In genomic region chr16:31099906-31100305, GRCm38 (mm10) we compare ENCODE assay signal across 16 mouse cellular contexts.
"Had no signal": no experiment of that assay in that cellular context is flagged by ENCODE, and none has a peak within 500 bp of the region (broad histone marks: within the 10 kb centered on the region; RNA-seq: fewer than 3 reads in every experiment).

No protein-coding gene starts in this region.

- H3K4me2 ChIP-seq: neural tube, embryonic 13.5 days; neural tube, embryonic 15.5 days; stomach, embryonic 15.5 days had no signal

- H3K9ac ChIP-seq: neural tube, embryonic 13.5 days; neural tube, embryonic 15.5 days; stomach, embryonic 15.5 days had no signal

- H3K9me3 ChIP-seq: neural tube, embryonic 13.5 days; neural tube, embryonic 15.5 days; stomach, embryonic 15.5 days had no signal

- H3K27ac ChIP-seq: neural tube, embryonic 13.5 days; neural tube, embryonic 15.5 days; stomach, embryonic 15.5 days; stomach, postnatal 0 days had no signal

- DNase-seq: retina, postnatal 1 day; right cerebral cortex, adult 18-20 months; right cerebral cortex, postnatal 14 days; right cerebral cortex, postnatal 25 days; right cerebral cortex, postnatal 4 days; spleen, adult 18-20 months; thymus, adult 18-20 months; thymus, adult 2 months; thymus, postnatal 14 days; thymus, postnatal 25 days; thymus, postnatal 36 days; thymus, postnatal 4 days had no signal

- H3K27me3 ChIP-seq: neural tube, embryonic 13.5 days; neural tube, embryonic 15.5 days; stomach, embryonic 15.5 days had no signal

- H3K4me3 ChIP-seq: neural tube, embryonic 13.5 days; neural tube, embryonic 15.5 days; stomach, embryonic 15.5 days had no signal

- H3K4me1 ChIP-seq: neural tube, embryonic 13.5 days; neural tube, embryonic 15.5 days; stomach, embryonic 15.5 days had no signal
